Mouse (Mus musculus): Measurements from ENCODE around the gene Dglucy.

GRCm38 (mm10) chr12:100871234-100871633 lies 92.4 kb downstream of the Dglucy start:
- no peak for TF ChIP-seq CTCF (IDR thresholded peaks at IDR 0.05; ENCODE audit: insufficient read depth, low read length)
- no peak for TF ChIP-seq POLR2A (IDR thresholded peaks at IDR 0.05; ENCODE audit: borderline replicate concordance, extremely low read depth, low read depth, low read length)

All from lung, adult 2 months (tissue).